Comparison of ENCODE assay signal across 28 mouse cellular contexts in the genomic region with DNA sequence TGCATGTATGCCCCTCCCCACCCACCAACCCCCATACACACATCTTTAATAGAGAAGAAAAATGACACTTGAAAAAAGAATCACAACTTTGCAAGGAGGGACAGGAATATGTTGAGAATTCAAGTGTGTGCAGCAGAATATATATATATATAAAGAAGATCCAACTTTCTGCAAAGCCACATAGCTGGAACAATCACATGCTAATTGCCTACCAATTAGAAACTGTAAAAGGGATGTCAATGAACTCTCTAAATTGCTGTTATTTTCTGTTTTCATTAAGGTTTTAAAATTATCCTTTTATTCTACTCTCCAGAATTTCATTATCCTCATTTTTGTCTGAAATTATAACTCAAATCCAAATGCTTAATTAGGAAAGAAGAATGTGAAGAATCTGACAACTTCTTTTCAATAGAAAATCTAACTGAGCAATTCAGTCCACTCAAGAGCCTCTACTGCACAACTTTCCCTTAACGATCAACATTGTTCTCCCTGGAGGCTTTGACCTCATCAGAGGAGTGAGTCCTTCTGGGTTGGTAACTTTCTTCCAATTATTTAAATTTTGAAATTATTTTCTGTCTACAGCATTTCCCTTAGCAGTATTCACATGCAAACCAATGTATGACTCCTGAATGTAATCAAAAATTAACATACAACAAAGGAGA.
A peak's percentile ranks its signal among the peaks of the same experiment; 100 is the strongest.
DNase-seq lines count a peak whose midpoint lies in the region; ATAC-seq and TF ChIP-seq lines count a peak whose summit lies in the region.
"Had no signal": no experiment of that assay in that cellular context is flagged by ENCODE, and none has a peak within 500 bp of the region (broad histone marks: within the 10 kb centered on the region; RNA-seq: fewer than 3 reads in every experiment).

No protein-coding gene starts in this region.

- TF ChIP-seq POLR2A in brain, embryonic 14.5 days (IDR thresholded peaks at IDR 0.05; ENCODE audit: borderline replicate concordance, extremely low read depth, insufficient read depth, insufficient read length, poor library complexity, severe bottlenecking), result no peak

- no peak overlapping the region for H3K4me2 ChIP-seq in forebrain, embryonic 14.5 days (ENCODE audit: low read length)
- H3K4me2 ChIP-seq in forebrain, embryonic 12.5 days, result no peak overlapping the region
- H3K4me2 ChIP-seq: embryonic facial prominence, embryonic 12.5 days; embryonic facial prominence, embryonic 15.5 days; heart, embryonic 12.5 days; heart, embryonic 15.5 days; hindbrain, embryonic 13.5 days; intestine, embryonic 15.5 days had no signal

- WGBS in forebrain, embryonic 14.5 days, result 4% methylated on average over 1 of the region's 1 CpGs
- WGBS in forebrain, embryonic 12.5 days, result 24% methylated on average over 1 of the region's 1 CpGs
- 84% methylated on average over 1 of the region's 1 CpGs for WGBS in heart, embryonic 10.5 days

- H3K27ac ChIP-seq in forebrain, embryonic 14.5 days (ENCODE audit: low read depth, low read length), result no peak overlapping the region
- H3K27ac ChIP-seq in forebrain, embryonic 12.5 days, result no peak overlapping the region
- H3K27ac ChIP-seq in heart, embryonic 10.5 days, result no peak overlapping the region
- H3K27ac ChIP-seq: embryonic facial prominence, embryonic 12.5 days; embryonic facial prominence, embryonic 15.5 days; heart, embryonic 15.5 days; hindbrain, embryonic 10.5 days; hindbrain, embryonic 13.5 days; intestine, embryonic 15.5 days had no signal

- H3K9ac ChIP-seq in forebrain, embryonic 14.5 days (ENCODE audit: low read length), result no peak overlapping the region
- H3K9ac ChIP-seq in forebrain, embryonic 12.5 days, result no peak overlapping the region
- H3K9ac ChIP-seq: embryonic facial prominence, embryonic 12.5 days; embryonic facial prominence, embryonic 15.5 days; heart, embryonic 12.5 days; heart, embryonic 15.5 days; hindbrain, embryonic 13.5 days; intestine, embryonic 15.5 days had no signal

- peak; percentile 62; the same call in 1 of the 2 replicates for ATAC-seq in forebrain, embryonic 14.5 days
- no peak; the same call in 1 of the 2 replicates for ATAC-seq in forebrain, embryonic 12.5 days (ENCODE audit: low FRiP score)
- ATAC-seq in CD4-positive, CD25-positive, alpha-beta regulatory T cell, adult 4 months, result no peak
- ATAC-seq: activated CD4-positive, CD25-positive, alpha-beta regulatory T cell, adult 4 months; hindbrain, embryonic 16.5 days; intestine, embryonic 15.5 days had no signal

- no peak for TF ChIP-seq CTCF in brain, embryonic 14.5 days (IDR thresholded peaks at IDR 0.05; ENCODE audit: borderline replicate concordance, extremely low read depth, insufficient read depth, insufficient read length)

- no peaks in the 10 kb centered on the region for H3K36me3 ChIP-seq in forebrain, embryonic 14.5 days (ENCODE audit: control insufficient read depth, insufficient read depth, low read length)
- no peaks in the 10 kb centered on the region for H3K36me3 ChIP-seq in forebrain, embryonic 12.5 days (replicated peaks)
- H3K36me3 ChIP-seq in heart, embryonic 10.5 days, result no peaks in the 10 kb centered on the region
- H3K36me3 ChIP-seq: embryonic facial prominence, embryonic 12.5 days; embryonic facial prominence, embryonic 15.5 days; heart, embryonic 12.5 days; heart, embryonic 15.5 days; hindbrain, embryonic 10.5 days; hindbrain, embryonic 13.5 days; intestine, embryonic 15.5 days had no signal

- H3K9me3 ChIP-seq in forebrain, embryonic 14.5 days (replicated peaks; ENCODE audit: control insufficient read depth, low read length), result no peaks in the 10 kb centered on the region
- no peaks in the 10 kb centered on the region for H3K9me3 ChIP-seq in forebrain, embryonic 12.5 days
- no peaks in the 10 kb centered on the region for H3K9me3 ChIP-seq in heart, embryonic 10.5 days
- H3K9me3 ChIP-seq: embryonic facial prominence, embryonic 12.5 days; embryonic facial prominence, embryonic 15.5 days; heart, embryonic 12.5 days; heart, embryonic 15.5 days; hindbrain, embryonic 10.5 days; hindbrain, embryonic 13.5 days; intestine, embryonic 15.5 days had no signal

- H3K4me3 ChIP-seq in forebrain, embryonic 14.5 days (ENCODE audit: low read depth, low read length), result no peak overlapping the region
- no peak overlapping the region for H3K4me3 ChIP-seq in forebrain, embryonic 12.5 days (replicated peaks)
- H3K4me3 ChIP-seq in heart, embryonic 10.5 days, result no peak overlapping the region
- H3K4me3 ChIP-seq: embryonic facial prominence, embryonic 12.5 days; embryonic facial prominence, embryonic 15.5 days; heart, embryonic 12.5 days; heart, embryonic 15.5 days; hindbrain, embryonic 10.5 days; hindbrain, embryonic 13.5 days; intestine, embryonic 15.5 days had no signal

- DNase-seq in forebrain, embryonic 14.5 days (ENCODE audit: low spot score), result peak; percentile 34
- DNase-seq in Muller cell, postnatal 12 days (ENCODE audit: inconsistent ontology term), result peak; percentile 92
- peak; percentile 53 for DNase-seq in brain, embryonic 14.5 days (ENCODE audit: low read depth)
- DNase-seq in heart, embryonic 10.5 days (ENCODE audit: low spot score), result no peak
- DNase-seq: adrenal gland, adult 8-10 months; adrenal gland, postnatal 25 days; B cell, adult 2 months; cerebellum, adult 11 months; cerebellum, adult 2 months; cerebellum, adult 9-11 months; cerebellum, postnatal 25 days; gastrocnemius, postnatal 10 days; gastrocnemius, postnatal 36 days; heart, postnatal 10 days; heart, postnatal 36 days; kidney, adult 11 months; kidney, adult 8-10 months had no signal

- H3K27me3 ChIP-seq in forebrain, embryonic 14.5 days (replicated peaks; ENCODE audit: control insufficient read depth, insufficient read depth, low read length), result no peaks in the 10 kb centered on the region
- no peaks in the 10 kb centered on the region for H3K27me3 ChIP-seq in forebrain, embryonic 12.5 days
- H3K27me3 ChIP-seq in heart, embryonic 10.5 days (ENCODE audit: insufficient read depth, poor library complexity, severe bottlenecking), result no peaks in the 10 kb centered on the region
- H3K27me3 ChIP-seq: embryonic facial prominence, embryonic 12.5 days; embryonic facial prominence, embryonic 15.5 days; heart, embryonic 12.5 days; heart, embryonic 15.5 days; hindbrain, embryonic 13.5 days; intestine, embryonic 15.5 days had no signal

- no peaks in the 10 kb centered on the region for H3K4me1 ChIP-seq in forebrain, embryonic 14.5 days (ENCODE audit: control insufficient read depth, insufficient read depth, low read length)
- H3K4me1 ChIP-seq in forebrain, embryonic 12.5 days, result no peaks in the 10 kb centered on the region
- no peaks in the 10 kb centered on the region for H3K4me1 ChIP-seq in heart, embryonic 10.5 days
- H3K4me1 ChIP-seq: embryonic facial prominence, embryonic 12.5 days; embryonic facial prominence, embryonic 15.5 days; heart, embryonic 12.5 days; heart, embryonic 15.5 days; hindbrain, embryonic 10.5 days; hindbrain, embryonic 13.5 days; intestine, embryonic 15.5 days had no signal
